Mouse (Mus musculus): Measurements from ENCODE around the gene Tmem164. TPM values are rescaled to one million over a fixed set of nuclear protein-coding genes. Genes with fewer than 3 reads are reported as not detected.

Tmem164 gene
- total and polyA plus RNA-seq, 2 experiments from 2014 or later: 17.9 to 47.3 TPM

DNA sequence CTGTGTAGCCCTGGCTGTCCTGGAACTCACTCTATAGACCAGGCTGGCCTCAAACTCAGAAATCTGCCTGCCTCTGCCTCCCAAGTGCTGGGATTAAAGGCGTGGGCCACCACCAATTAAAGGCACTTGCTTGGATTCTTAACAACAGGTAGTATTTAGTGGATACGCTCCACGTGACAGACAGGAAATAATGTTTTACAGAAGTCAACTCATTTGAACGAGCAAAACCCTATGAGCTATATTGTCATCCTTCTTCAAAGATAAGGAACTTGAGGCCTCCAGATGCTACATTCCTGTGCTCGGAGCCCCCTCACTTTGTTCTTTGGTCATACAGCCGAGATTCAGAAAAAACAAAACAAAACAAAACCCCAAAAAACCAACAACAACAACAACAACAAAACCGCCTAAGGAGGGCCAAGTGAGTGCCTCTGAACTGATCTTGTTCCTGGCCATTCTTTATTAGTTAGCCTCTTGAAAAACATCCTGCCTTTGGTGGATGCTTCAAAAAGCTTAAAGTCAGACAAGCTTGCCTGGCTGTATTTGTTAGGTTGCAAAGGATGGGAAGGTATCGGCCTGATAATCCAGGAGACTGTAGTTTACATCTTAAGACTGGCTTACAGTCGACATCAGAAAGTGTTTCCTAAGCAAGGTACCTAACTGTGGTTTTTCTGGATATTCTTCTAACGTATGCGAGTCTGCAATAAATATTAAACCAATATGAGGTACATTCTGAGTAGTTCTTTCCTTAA, 1.5 kb upstream of the Tmem164 start:
- 0 out of 2 replicates have a peak, but pooled peaks cover 2% of the 10 kb centered on the region for H3K4me1 ChIP-seq (ENCODE audit: insufficient read depth, low read length)
- no peaks in the 10 kb centered on the region for H3K27me3 ChIP-seq (ENCODE audit: insufficient read depth, low read length)
- no peak for DNase-seq (ENCODE audit: low spot score)
- H3K27ac ChIP-seq: no peak overlapping the region; the same call in 1 of the 2 replicates
- WGBS: 55% methylated on average over 11 of the region's 11 CpGs
- peak overlapping the region; percentile 64 for H3K4me2 ChIP-seq (ENCODE audit: low read depth, low read length)
- H3K4me3 ChIP-seq (ENCODE audit: low read length): peak overlapping the region; percentile 57
- ATAC-seq: no peak
- H3K9ac ChIP-seq (replicated peaks; ENCODE audit: low read length): no peak overlapping the region
- TF ChIP-seq CTCF (IDR thresholded peaks at IDR 0.05; ENCODE audit: low read depth): no peak
- no peaks in the 10 kb centered on the region for H3K9me3 ChIP-seq (ENCODE audit: low read length)
- no peaks in the 10 kb centered on the region for H3K36me3 ChIP-seq (ENCODE audit: insufficient read depth, low read length)

DNA sequence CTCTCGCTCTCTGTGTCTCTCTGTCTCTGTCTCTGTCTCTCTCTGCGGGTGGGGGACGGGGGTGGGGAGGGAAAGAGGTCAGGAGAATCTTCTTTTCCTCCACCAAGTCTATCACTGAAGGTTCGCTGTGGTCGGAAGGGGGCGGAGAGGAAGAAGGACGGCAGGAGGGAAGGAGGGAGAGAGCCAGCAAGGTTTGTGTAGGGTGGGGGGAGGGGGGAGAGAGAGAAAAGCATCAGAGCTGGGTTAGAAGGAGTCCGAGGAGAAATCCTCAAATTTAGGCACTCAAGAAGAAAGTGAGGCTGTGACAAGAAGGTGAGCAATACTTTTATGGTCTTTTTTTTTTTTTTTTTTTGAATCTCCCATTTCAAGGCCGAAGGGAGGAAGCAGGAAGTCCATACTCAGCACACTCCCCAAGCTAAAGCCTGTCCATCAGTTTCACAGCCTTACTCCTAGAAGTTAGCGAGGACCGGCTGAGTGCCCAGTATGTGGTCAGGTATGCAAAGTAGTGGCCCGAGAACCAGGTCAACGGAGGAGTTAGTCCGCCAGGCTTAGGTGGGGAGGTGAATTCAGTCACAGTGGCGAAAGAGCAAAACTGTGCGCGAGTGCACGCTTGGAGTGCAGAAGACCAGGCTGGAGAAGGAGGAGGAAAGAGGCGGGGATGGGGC, 683 bp upstream of the Tmem164 start:
- Histone ChIP-seq H3K27ac (peak overlapping the region; percentile 77; the same call in 1 of the 2 replicates), H3K27me3 (ENCODE audit: insufficient read depth, low read length) (no peaks in the 10 kb centered on the region), H3K36me3 (ENCODE audit: insufficient read depth, low read length) (no peaks in the 10 kb centered on the region), H3K4me1 (ENCODE audit: insufficient read depth, low read length) (0 out of 2 replicates have a peak, but pooled peaks cover 2% of the 10 kb centered on the region), H3K9ac (replicated peaks; ENCODE audit: low read length) (0 out of 2 replicates have a peak overlapping the region, but pooled peaks have one; percentile 59), H3K9me3 (ENCODE audit: low read length) (no peaks in the 10 kb centered on the region), H3K4me3 (ENCODE audit: low read length) (peak overlapping the region; percentile 57), H3K4me2 (ENCODE audit: low read depth, low read length) (peak overlapping the region; percentile 64)
- DNase-seq (ENCODE audit: low spot score) (no peak), ATAC-seq (peak; percentile 46)
- WGBS: 21% methylated on average over 19 of the region's 19 CpGs
- no peak for TF ChIP-seq CTCF (IDR thresholded peaks at IDR 0.05; ENCODE audit: low read depth)

DNA sequence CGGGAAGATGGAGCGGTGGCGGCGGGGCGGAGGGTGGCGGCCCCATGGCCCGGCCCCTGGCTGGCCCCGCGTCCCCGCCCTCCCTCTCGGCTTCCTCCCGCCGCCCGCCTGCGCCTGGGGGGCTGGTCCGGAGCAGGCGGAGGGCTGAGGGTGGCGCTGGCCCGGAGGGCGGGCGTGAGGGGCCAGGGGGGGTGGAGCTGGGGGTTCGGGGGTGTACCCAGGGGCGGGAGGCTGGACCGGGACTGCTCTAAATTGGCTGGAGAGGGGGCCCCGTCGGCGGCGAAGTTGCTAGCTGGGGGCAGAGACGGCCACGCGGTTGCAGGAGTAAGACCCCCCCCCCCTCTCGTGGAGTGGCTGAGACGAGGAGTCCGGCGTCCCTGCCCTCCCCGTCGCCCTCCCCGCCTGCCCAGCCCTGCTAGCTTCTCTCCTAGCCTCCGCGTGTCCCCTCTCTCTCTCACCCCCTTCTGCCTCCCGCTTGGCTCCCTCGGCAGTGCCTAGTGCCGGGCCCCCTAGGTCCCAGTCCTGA, 473 bp downstream of the Tmem164 start:
- Histone ChIP-seq H3K27ac (peak overlapping the region; percentile 77; the same call in 1 of the 2 replicates), H3K4me3 (ENCODE audit: low read length) (peak overlapping the region; percentile 57), H3K4me2 (ENCODE audit: low read depth, low read length) (peak overlapping the region; percentile 64), H3K27me3 (ENCODE audit: insufficient read depth, low read length) (no peaks in the 10 kb centered on the region), H3K4me1 (ENCODE audit: insufficient read depth, low read length) (0 out of 2 replicates have a peak, but pooled peaks cover 2% of the 10 kb centered on the region), H3K9me3 (ENCODE audit: low read length) (no peaks in the 10 kb centered on the region), H3K9ac (replicated peaks; ENCODE audit: low read length) (peak overlapping the region; percentile 59), H3K36me3 (ENCODE audit: insufficient read depth, low read length) (no peaks in the 10 kb centered on the region)
- peak; percentile 40 for DNase-seq (ENCODE audit: low spot score)
- ATAC-seq: peak; percentile 67
- WGBS: 20% methylated on average over 5 of the region's 43 CpGs
- TF ChIP-seq CTCF (IDR thresholded peaks at IDR 0.05; ENCODE audit: low read depth): no peak

DNA sequence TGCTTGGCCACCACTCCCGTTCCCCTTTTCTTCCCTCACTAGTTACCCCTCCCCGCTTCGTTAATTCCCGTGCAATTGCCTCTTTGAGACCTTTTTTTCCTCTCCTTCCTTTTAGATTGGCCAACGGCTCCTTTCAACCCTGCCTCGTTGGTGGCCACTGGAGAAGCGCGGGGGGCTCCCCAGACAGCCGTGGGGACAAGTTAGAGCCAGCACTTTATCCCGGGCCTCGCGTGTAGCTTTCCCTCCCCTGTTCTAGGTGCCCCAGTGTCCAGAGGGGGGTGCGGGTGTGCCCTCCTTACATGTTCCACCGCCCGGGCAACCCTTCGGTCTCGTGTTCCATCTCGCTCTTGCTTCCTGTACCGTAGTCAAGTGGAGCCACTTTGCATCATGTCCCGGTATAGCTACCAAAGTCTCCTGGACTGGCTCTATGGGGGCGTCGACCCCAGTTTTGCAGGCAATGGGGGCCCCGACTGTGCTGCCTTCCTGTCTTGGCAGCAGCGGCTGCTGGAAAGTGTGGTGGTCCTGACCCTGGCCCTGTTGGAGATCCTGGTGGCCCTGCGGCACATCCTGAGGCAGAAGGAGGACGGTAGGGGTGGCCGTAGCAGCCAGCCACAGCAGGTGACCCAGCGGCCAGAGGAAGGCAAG, 1.1 kb downstream of the Tmem164 start:
- ATAC-seq (peak; percentile 6; the same call in 1 of the 2 replicates), DNase-seq (ENCODE audit: low spot score) (peak; percentile 9)
- H3K4me2 ChIP-seq (ENCODE audit: low read depth, low read length): peak overlapping the region; percentile 64
- H3K4me3 ChIP-seq (ENCODE audit: low read length): peak overlapping the region; percentile 57
- H3K36me3 ChIP-seq (ENCODE audit: insufficient read depth, low read length): no peaks in the 10 kb centered on the region
- H3K9me3 ChIP-seq (ENCODE audit: low read length): no peaks in the 10 kb centered on the region
- no peaks in the 10 kb centered on the region for H3K27me3 ChIP-seq (ENCODE audit: insufficient read depth, low read length)
- WGBS: 27% methylated on average over 28 of the region's 28 CpGs
- H3K27ac ChIP-seq: peak overlapping the region; percentile 77; the same call in 1 of the 2 replicates
- no peak for TF ChIP-seq CTCF (IDR thresholded peaks at IDR 0.05; ENCODE audit: low read depth)
- peak overlapping the region; percentile 59 for H3K9ac ChIP-seq (replicated peaks; ENCODE audit: low read length)
- H3K4me1 ChIP-seq (ENCODE audit: insufficient read depth, low read length): 0 out of 2 replicates have a peak, but pooled peaks cover 2% of the 10 kb centered on the region

DNA sequence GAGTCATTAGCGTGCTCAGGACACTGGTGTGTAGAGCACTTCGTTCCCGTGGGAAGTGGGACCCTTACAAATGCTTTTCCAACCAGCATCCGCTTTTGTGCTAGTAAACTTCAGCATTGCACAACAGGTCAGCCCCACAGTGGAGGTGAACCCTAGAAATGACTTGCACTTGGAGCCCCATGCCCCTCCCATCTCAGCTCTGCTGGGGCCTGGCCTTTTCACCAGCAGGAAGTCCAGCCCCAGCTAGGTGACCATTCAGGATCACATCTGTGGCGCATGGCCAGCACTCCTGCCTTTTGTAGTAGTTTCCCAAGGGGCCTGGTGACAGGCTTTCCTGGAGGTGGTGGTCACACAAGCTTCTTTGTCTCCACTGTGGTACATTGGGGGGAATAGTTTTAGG, 1.8 kb downstream of the Tmem164 start:
- WGBS: 52% methylated on average over 5 of the region's 5 CpGs
- DNase-seq (ENCODE audit: low spot score) (no peak), ATAC-seq (no peak)
- no peak for TF ChIP-seq CTCF (IDR thresholded peaks at IDR 0.05; ENCODE audit: low read depth)
- H3K36me3 ChIP-seq (ENCODE audit: insufficient read depth, low read length): no peaks in the 10 kb centered on the region
- H3K9ac ChIP-seq (replicated peaks; ENCODE audit: low read length): no peak overlapping the region
- no peaks in the 10 kb centered on the region for H3K9me3 ChIP-seq (ENCODE audit: low read length)
- no peak overlapping the region for H3K27ac ChIP-seq
- no peaks in the 10 kb centered on the region for H3K27me3 ChIP-seq (ENCODE audit: insufficient read depth, low read length)
- peak overlapping the region; percentile 64 for H3K4me2 ChIP-seq (ENCODE audit: low read depth, low read length)
- peak overlapping the region; percentile 57; the same call in 1 of the 2 replicates for H3K4me3 ChIP-seq (ENCODE audit: low read length)
- 0 out of 2 replicates have a peak, but pooled peaks cover 2% of the 10 kb centered on the region for H3K4me1 ChIP-seq (ENCODE audit: insufficient read depth, low read length)

DNA sequence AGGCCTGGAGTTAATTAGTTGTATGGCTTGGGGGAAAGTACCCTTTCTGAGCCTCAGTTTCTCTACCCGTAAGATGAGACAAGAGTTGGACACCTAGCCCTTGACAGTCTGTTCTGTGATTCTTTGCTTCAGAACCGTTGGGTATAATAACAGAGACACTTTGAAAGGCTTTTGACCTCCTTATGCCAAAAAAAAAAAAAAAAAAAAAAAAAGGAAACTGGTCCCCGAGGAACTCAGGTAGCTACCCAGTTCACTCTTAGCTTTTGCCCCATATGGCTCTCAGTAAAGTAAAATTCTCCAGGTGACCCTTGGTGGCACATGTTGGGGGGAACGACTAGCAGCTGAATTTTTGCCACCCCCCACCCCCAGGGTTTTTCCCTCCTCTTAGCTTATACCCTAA, 3.5 kb downstream of the Tmem164 start:
- no peaks in the 10 kb centered on the region for H3K36me3 ChIP-seq (ENCODE audit: insufficient read depth, low read length)
- no peak for DNase-seq (ENCODE audit: low spot score)
- H3K4me2 ChIP-seq (ENCODE audit: low read depth, low read length): 0 out of 2 replicates have a peak overlapping the region, but pooled peaks have one; percentile 13

More for the DNA sequence above, 3.5 kb downstream of the Tmem164 start:
- TF ChIP-seq CTCF (IDR thresholded peaks at IDR 0.05; ENCODE audit: low read depth): no peak
- Histone ChIP-seq H3K9ac (replicated peaks; ENCODE audit: low read length) (no peak overlapping the region), H3K9me3 (ENCODE audit: low read length) (no peaks in the 10 kb centered on the region), H3K27me3 (ENCODE audit: insufficient read depth, low read length) (no peaks in the 10 kb centered on the region), H3K4me3 (ENCODE audit: low read length) (no peak overlapping the region), H3K27ac (no peak overlapping the region), H3K4me1 (ENCODE audit: insufficient read depth, low read length) (0 out of 2 replicates have a peak, but pooled peaks cover 2% of the 10 kb centered on the region)
- WGBS: 39% methylated on average over 4 of the region's 4 CpGs
- no peak for ATAC-seq
